ENCODE assay signal across 18 mouse cellular contexts in the genomic region with DNA sequence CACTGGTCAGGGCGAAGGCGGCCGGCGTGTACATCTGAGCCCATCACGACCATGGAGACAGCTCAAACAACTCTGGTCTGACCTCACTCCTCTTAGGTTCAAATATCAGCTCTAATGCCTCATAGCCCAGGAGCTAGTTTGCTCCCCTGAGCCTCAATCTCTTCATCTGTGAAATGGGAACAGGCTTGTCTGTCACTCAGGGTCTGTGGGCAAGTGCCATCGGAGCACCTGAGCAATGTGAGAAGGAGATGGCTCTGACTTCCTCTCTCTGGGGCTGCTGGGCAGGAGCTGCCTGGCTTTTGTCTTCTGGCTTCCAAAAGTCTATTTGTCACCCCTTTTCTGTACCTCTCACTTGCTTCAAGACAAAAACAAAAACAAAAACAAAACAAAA. TPM values are rescaled to one million over a fixed set of nuclear protein-coding genes. Genes with fewer than 3 reads are reported as not detected.
DNase-seq lines count a peak whose midpoint lies in the region; ATAC-seq and TF ChIP-seq lines count a peak whose summit lies in the region.
"Had no signal": no experiment of that assay in that cellular context is flagged by ENCODE, and none has a peak within 500 bp of the region (broad histone marks: within the 10 kb centered on the region; RNA-seq: fewer than 3 reads in every experiment).

No protein-coding gene starts in this region.

- H3K27ac ChIP-seq in spleen, adult 2 months (ENCODE audit: insufficient read depth, low read length): peak overlapping the region; percentile 84
- H3K27ac ChIP-seq in bone marrow, adult 2 months (ENCODE audit: control insufficient read depth, insufficient read depth, low read depth, low read length, poor library complexity): peak overlapping the region; percentile 15
- H3K27ac ChIP-seq in liver, postnatal 0 days (ENCODE audit: low read depth): peak overlapping the region; percentile 66; the same call in 1 of the 2 replicates
- H3K27ac ChIP-seq: forebrain, embryonic 13.5 days; gastrocnemius, adult 2 months; intestine, embryonic 15.5 days; left cerebral cortex, adult 2 months; limb, embryonic 10.5 days; midbrain, embryonic 12.5 days had no signal

- no peak for ATAC-seq in liver, postnatal 0 days
- ATAC-seq: forebrain, embryonic 13.5 days; hindbrain, embryonic 16.5 days; intestine, embryonic 15.5 days had no signal

- H3K36me3 ChIP-seq in spleen, adult 2 months (ENCODE audit: control insufficient read depth, insufficient read depth, low read length): no peaks in the 10 kb centered on the region
- no peaks in the 10 kb centered on the region for H3K36me3 ChIP-seq in liver, postnatal 0 days (replicated peaks; ENCODE audit: insufficient read depth, low read length)
- H3K36me3 ChIP-seq: heart, embryonic 10.5 days; intestine, embryonic 15.5 days; limb, embryonic 10.5 days; midbrain, embryonic 12.5 days had no signal

- 72% methylated on average over 6 of the region's 6 CpGs for WGBS in spleen, adult 2 months
- WGBS in bone marrow, adult 2 months: 63% methylated on average over 6 of the region's 6 CpGs
- 73% methylated on average over 6 of the region's 6 CpGs for WGBS in liver, postnatal 0 days (ENCODE audit: insufficient replicate concordance)

- no peak for TF ChIP-seq POLR2A in spleen, adult 2 months (IDR thresholded peaks at IDR 0.05; ENCODE audit: low read depth, low read length)
- TF ChIP-seq POLR2A in bone marrow, adult 2 months (IDR thresholded peaks at IDR 0.05; ENCODE audit: borderline replicate concordance, control insufficient read depth, low read depth, low read length): no peak

- no peak for TF ChIP-seq EP300 in liver, postnatal 0 days (IDR thresholded peaks at IDR 0.05; ENCODE audit: low read depth)

- H3K4me3 ChIP-seq in spleen, adult 2 months (ENCODE audit: extremely low read depth, insufficient read depth, insufficient read length): no peak overlapping the region
- H3K4me3 ChIP-seq in bone marrow, adult 2 months (replicated peaks; ENCODE audit: control insufficient read depth, low read depth, low read length): no peak overlapping the region
- H3K4me3 ChIP-seq in liver, postnatal 0 days (ENCODE audit: low read depth, low read length): no peak overlapping the region
- H3K4me3 ChIP-seq: forebrain, embryonic 13.5 days; gastrocnemius, adult 2 months; heart, embryonic 10.5 days; intestine, embryonic 15.5 days; left cerebral cortex, adult 2 months; limb, embryonic 10.5 days; midbrain, embryonic 12.5 days had no signal

- H3K4me1 ChIP-seq in spleen, adult 2 months (ENCODE audit: control insufficient read depth, insufficient read depth, insufficient read length): peaks cover 51% of the 10 kb centered on the region; the same call in 1 of the 2 replicates
- H3K4me1 ChIP-seq in bone marrow, adult 2 months (ENCODE audit: control insufficient read depth, insufficient read depth, low read length): peaks cover 22% of the 10 kb centered on the region
- H3K4me1 ChIP-seq in liver, postnatal 0 days (ENCODE audit: insufficient read depth): peaks cover 22% of the 10 kb centered on the region
- H3K4me1 ChIP-seq: forebrain, embryonic 13.5 days; intestine, embryonic 15.5 days; midbrain, embryonic 12.5 days had no signal

- H3K4me2 ChIP-seq in liver, postnatal 0 days (ENCODE audit: low read depth, low read length): no peak overlapping the region
- H3K4me2 ChIP-seq: forebrain, embryonic 13.5 days; intestine, embryonic 15.5 days; midbrain, embryonic 12.5 days had no signal

- H3K9ac ChIP-seq in liver, postnatal 0 days (replicated peaks): no peak overlapping the region
- H3K9ac ChIP-seq: forebrain, embryonic 13.5 days; intestine, embryonic 15.5 days; midbrain, embryonic 12.5 days had no signal

- H3K9me3 ChIP-seq in liver, postnatal 0 days (ENCODE audit: low read length): no peaks in the 10 kb centered on the region
- H3K9me3 ChIP-seq: forebrain, embryonic 13.5 days; heart, embryonic 10.5 days; intestine, embryonic 15.5 days; limb, embryonic 10.5 days; midbrain, embryonic 12.5 days had no signal

- no peak for TF ChIP-seq CTCF in spleen, adult 2 months (IDR thresholded peaks at IDR 0.05; ENCODE audit: extremely low read depth, insufficient read depth, insufficient read length, insufficient replicate concordance)
- TF ChIP-seq CTCF in bone marrow, adult 2 months (IDR thresholded peaks at IDR 0.05; ENCODE audit: control insufficient read depth, insufficient read depth, low read length): no peak
- no peak for TF ChIP-seq CTCF in liver, postnatal 0 days (IDR thresholded peaks at IDR 0.05; ENCODE audit: low read depth)

- H3K27me3 ChIP-seq in spleen, adult 2 months (ENCODE audit: control insufficient read depth, insufficient read depth, low read length): no peaks in the 10 kb centered on the region
- H3K27me3 ChIP-seq in liver, postnatal 0 days (ENCODE audit: insufficient read depth, low read length): peaks cover 4% of the 10 kb centered on the region; the same call in 1 of the 2 replicates
- H3K27me3 ChIP-seq: forebrain, embryonic 13.5 days; intestine, embryonic 15.5 days had no signal

- DNase-seq in spleen, adult 2 months (ENCODE audit: low read depth in 1 of 2, low spot score in 2 of 2): no peak
- no peak for DNase-seq in spleen, adult 12 weeks (ENCODE audit: low spot score)
- no peak for DNase-seq in liver, postnatal 0 days
- no peak for DNase-seq in left cerebral cortex, postnatal 14 days (ENCODE audit: low spot score in 2 of 2)
- no peak for DNase-seq in left cerebral cortex, postnatal 36 days (ENCODE audit: low spot score in 2 of 2)
- no peak for DNase-seq in urinary bladder, postnatal 36 days (ENCODE audit: low spot score in 2 of 2)
- DNase-seq: cerebellum, adult 2 months; cerebellum, postnatal 25 days; gastrocnemius, adult 2 months; layer of hippocampus, adult 9-11 months had no signal

- intact Hi-C loops in left cerebral cortex, postnatal 14 days (cut with DNase I): no loop called here
- intact Hi-C loops in left cerebral cortex, postnatal 36 days (cut with DNase I): no loop called here

RNA-seq across cellular contexts. Expression of a gene that starts 2.0 kb away (rescaled TPM):
- polyA plus RNA-seq in spleen, adult 2 months (2012; rRNA removed): 138 and 180 TPM in 2 replicates
- polyA plus RNA-seq in bone marrow, adult 2 months (2011; ENCODE audit: insufficient read depth, insufficient read length, low replicate concordance, missing spikeins): 21.8 and 39.9 TPM in 2 replicates
- 0.70 TPM in 2 replicates for polyA plus RNA-seq in liver, postnatal 0 days (2015; fragmentation: Nextera tagmentation; extraction: Ambion mirVana)
- 1 to 10 TPM in 1 of 2 experiments, under 1 TPM in 1; 0.72 to 1.0 TPM for total RNA-seq in left cerebral cortex, postnatal 14 days (2021)
- 1 to 10 TPM; 1.5 to 1.6 TPM for total RNA-seq in left cerebral cortex, postnatal 36 days (2021)
- total RNA-seq: gastrocnemius, adult 2 months had no signal

RNA-seq across cellular contexts. Expression of a gene that starts 49.4 kb away (rescaled TPM):
- 83.4 and 91.5 TPM in 2 replicates for polyA plus RNA-seq in spleen, adult 2 months (2012; rRNA removed)
- 10.9 and 23.0 TPM in 2 replicates for polyA plus RNA-seq in bone marrow, adult 2 months (2011; ENCODE audit: insufficient read depth, insufficient read length, low replicate concordance, missing spikeins)
- 8.7 and 9.5 TPM in 2 replicates for polyA plus RNA-seq in liver, postnatal 0 days (2015; fragmentation: Nextera tagmentation; extraction: Ambion mirVana)
- total RNA-seq in left cerebral cortex, postnatal 14 days (2021): 1 to 10 TPM; 5.0 to 6.5 TPM
- 1 to 10 TPM; 5.7 to 5.9 TPM for total RNA-seq in left cerebral cortex, postnatal 36 days (2021)

Comparison
In these comparisons a context has a peak if more than half of its experiments do, and no peak if none do; other contexts are left out.
1. H3K27ac ChIP-seq: peak in every context shown above with its lines; median percentile 84 in spleen, adult 2 months; 66 in liver, postnatal 0 days; 15 in bone marrow, adult 2 months.
2. RNA of a gene that starts 2.0 kb away (polyA plus RNA-seq): 138 to 180 TPM in spleen, adult 2 months and 21.8 to 39.9 TPM in bone marrow, adult 2 months; 0.70 TPM in liver, postnatal 0 days; every median in the first group is over 10 times any median in the second.